Mouse (Mus musculus): Measurements from ENCODE around the gene Ing5. TPM values are rescaled to one million over a fixed set of nuclear protein-coding genes. Genes with fewer than 3 reads are reported as not detected.
"Not testable (repeated sequence)": the region's sequence is repeated elsewhere in the genome, so short reads cannot be mapped to it uniquely, and the experiment has no call there.

Ing5 gene
- total RNA-seq, 2 experiments from 2014 or later = 3.6 to 5.8 TPM

GRCm38 (mm10) chr1:93836532-93836913 lies 32.8 kb downstream of the Ing5 start:
- intact Hi-C loops (cut with DNase I) = loop anchor here (10.0 kb wide), 1 partner anchor 238 kb away; no protein-coding TSS in a partner anchor

GRCm38 (mm10) chr1:93837335-93837734 lies 33.6 kb downstream of the Ing5 start:
- intact Hi-C loops (cut with DNase I) = loop anchor here (10.0 kb wide), 1 partner anchor 237 kb away; no protein-coding TSS in a partner anchor
- Histone ChIP-seq H3K27ac (no peak overlapping the region), H3K4me3 (no peak overlapping the region)
- no peak for DNase-seq
- TF ChIP-seq CTCF (IDR thresholded peaks at IDR 0.05) = no peak

More at GRCm38 (mm10) chr1:93836532-93836913, 32.8 kb downstream of the Ing5 start:
- H3K27ac ChIP-seq = no peak overlapping the region
- TF ChIP-seq CTCF (IDR thresholded peaks at IDR 0.05) = no peak
- no peak overlapping the region for H3K4me3 ChIP-seq
- DNase-seq = no peak

GRCm38 (mm10) chr1:93838569-93838968 lies 34.8 kb downstream of the Ing5 start:
- H3K4me3 ChIP-seq, H3K27ac ChIP-seq, DNase-seq: not testable (repeated sequence)
- intact Hi-C loops (cut with DNase I) = loop anchor here (10.0 kb wide), 1 partner anchor 236 kb away; no protein-coding TSS in a partner anchor

- H3K4me3 ChIP-seq; H3K27ac ChIP-seq; DNase-seq; intact Hi-C loops (cut with DNase I): not testable (repeated sequence)
Observed at GRCm38 (mm10) chr1:93845766-93846366, 42.1 kb downstream of the Ing5 start.

GRCm38 (mm10) chr1:93855790-93856189 lies 52.0 kb downstream of the Ing5 start:
- intact Hi-C loops (cut with DNase I) = loop anchor here (10.0 kb wide), 1 partner anchor 69 kb away; no protein-coding TSS in a partner anchor
- not testable (repeated sequence) for H3K27ac ChIP-seq, H3K4me3 ChIP-seq, DNase-seq

- TF ChIP-seq CTCF (IDR thresholded peaks at IDR 0.05) = no peak
- H3K4me3 ChIP-seq = no peak overlapping the region
- no peak overlapping the region for H3K27ac ChIP-seq
- no peak for DNase-seq
- intact Hi-C loops (cut with DNase I) = loop anchor here (10.0 kb wide), 1 partner anchor 67 kb away; no protein-coding TSS in a partner anchor
Observed at GRCm38 (mm10) chr1:93857370-93857769, 53.6 kb downstream of the Ing5 start.

GRCm38 (mm10) chr1:93857991-93858390 lies 54.2 kb downstream of the Ing5 start:
- TF ChIP-seq CTCF (IDR thresholded peaks at IDR 0.05) = no peak
- Histone ChIP-seq H3K27ac (no peak overlapping the region), H3K4me3 (no peak overlapping the region)
- intact Hi-C loops (cut with DNase I) = loop anchor here (10.0 kb wide), 1 partner anchor 67 kb away; no protein-coding TSS in a partner anchor
- DNase-seq = no peak

GRCm38 (mm10) chr1:93859619-93860018 lies 55.9 kb downstream of the Ing5 start:
- DNase-seq = no peak
- intact Hi-C loops (cut with DNase I) = loop anchor here (10.0 kb wide), 1 partner anchor 65 kb away; no protein-coding TSS in a partner anchor
- TF ChIP-seq CTCF (IDR thresholded peaks at IDR 0.05) = no peak
- Histone ChIP-seq H3K4me3 (no peak overlapping the region), H3K27ac (no peak overlapping the region)

- intact Hi-C loops (cut with DNase I); H3K4me3 ChIP-seq; DNase-seq; H3K27ac ChIP-seq: not testable (repeated sequence)
Observed at GRCm38 (mm10) chr1:93861048-93861447, 57.3 kb downstream of the Ing5 start, which contains the start of gene Gal3st2. Gal3st2 (plus strand) TSS chr1:93861306.

Other genes starting within 250 kb of the Ing5 start
- gene Stk25, start 145.3 kb upstream of the Ing5 start, total RNA-seq (2021) = 10 to 100 TPM; 90.1 to 90.5 TPM
- 1 to 10 TPM in 1 of 2 experiments, under 1 TPM in 1; 0.59 to 1.1 TPM for gene Bok, start 118.3 kb upstream of the Ing5 start, total RNA-seq (2021)
- gene Atg4b, start 52.5 kb upstream of the Ing5 start, total RNA-seq (2021) = 10 to 100 TPM; 24.0 to 31.3 TPM
- 10 to 100 TPM; 70.0 to 94.1 TPM for gene Thap4, start 49.1 kb upstream of the Ing5 start, total RNA-seq (2021)
- gene Dtymk, start 2.0 kb upstream of the Ing5 start, total RNA-seq (2021) = 10 to 100 TPM; 14.1 to 18.6 TPM
- gene D2hgdh, start 20.9 kb downstream of the Ing5 start, total RNA-seq (2021) = 10 to 100 TPM; 21.7 to 22.9 TPM
- gene Gal3st2, start 57.3 kb downstream of the Ing5 start, total RNA-seq (2021) = not detected
- under 1 TPM; 0.08 to 0.15 TPM for gene Gal3st2b, start 114.3 kb downstream of the Ing5 start, total RNA-seq (2021)
- under 1 TPM; 0.03 to 0.06 TPM for gene Gal3st2c, start 186.5 kb downstream of the Ing5 start, total RNA-seq (2021)
- not detected for gene Neu4, start 216.5 kb downstream of the Ing5 start, total RNA-seq (2021)
- gene Pdcd1, start 248.6 kb downstream of the Ing5 start, total RNA-seq (2021) = not detected

All from gastrocnemius, adult 2 months (tissue).